Mouse (Mus musculus): Measurements from ENCODE around the gene Gm815. TPM values are rescaled to one million over a fixed set of nuclear protein-coding genes. Genes with fewer than 3 reads are reported as not detected.

Gm815 gene
- total and polyA plus RNA-seq, 3 experiments: not detected

- H3K4me1 ChIP-seq (ENCODE audit: control insufficient read depth in 1 of 2, insufficient read depth in 2 of 2, low read length in 2 of 2): no peaks in the 10 kb centered on the region
- no peak overlapping the region for H3K27ac ChIP-seq (ENCODE audit: control insufficient read depth, low read depth, low read length)
- H3K9ac ChIP-seq (ENCODE audit: control insufficient read depth, low read depth, low read length, poor library complexity, severe bottlenecking): no peak overlapping the region
- H3K79me2 ChIP-seq (ENCODE audit: control insufficient read depth, insufficient read depth, low read length, poor library complexity): no peaks in the 10 kb centered on the region
- H3K4me3 ChIP-seq (ENCODE audit: control insufficient read depth in 1 of 2, insufficient read depth in 1 of 2, low read depth in 2 of 2, low read length in 2 of 2): no peak overlapping the region
- no peak for DNase-seq (ENCODE audit: low read depth, low spot score)
- H3K36me3 ChIP-seq (ENCODE audit: control insufficient read depth in 1 of 2, insufficient read depth in 2 of 2, low read length in 2 of 2): no peaks in the 10 kb centered on the region
- no peaks in the 10 kb centered on the region for H3K27me3 ChIP-seq (ENCODE audit: control insufficient read depth in 1 of 2, insufficient read depth in 2 of 2, low read length in 2 of 2)
- TF ChIP-seq JUND (IDR thresholded peaks at IDR 0.05; ENCODE audit: low read depth, low read length) (no peak), SIN3A (IDR thresholded peaks at IDR 0.05; ENCODE audit: low read length) (no peak), TCF12 (IDR thresholded peaks at IDR 0.05; ENCODE audit: low read depth, low read length) (no peak)
- no peaks in the 10 kb centered on the region for H3K9me3 ChIP-seq (replicated peaks; ENCODE audit: insufficient read depth, low read length)
These were observed 16.5 kb downstream of the Gm815 start for GRCm38 (mm10) chr19:26902162-26902561.

- H3K27me3 ChIP-seq (ENCODE audit: control insufficient read depth in 1 of 2, insufficient read depth in 2 of 2, low read length in 2 of 2): no peaks in the 10 kb centered on the region; a peak in 2 of 4 replicates
- no peaks in the 10 kb centered on the region for H3K36me3 ChIP-seq (ENCODE audit: control insufficient read depth in 1 of 2, insufficient read depth in 2 of 2, low read length in 2 of 2)
- peak; percentile 52; the same call in 1 of the 2 replicates for TF ChIP-seq RCOR1 (IDR thresholded peaks at IDR 0.05; ENCODE audit: low read depth, low read length)
- TF ChIP-seq CHD1 (IDR thresholded peaks at IDR 0.05; ENCODE audit: low read depth, low read length): no peak
- no peak for TF ChIP-seq SIN3A (IDR thresholded peaks at IDR 0.05; ENCODE audit: low read length)
- TF ChIP-seq ELF1 (IDR thresholded peaks at IDR 0.05; ENCODE audit: low read depth, low read length): no peak
- no peak for TF ChIP-seq SMC3 (IDR thresholded peaks at IDR 0.05; ENCODE audit: low read depth, low read length)
- no peak for TF ChIP-seq POLR2A (IDR thresholded peaks at IDR 0.05; ENCODE audit: control insufficient read depth in 1 of 2, insufficient read depth in 1 of 2, low read depth in 1 of 2, low read length in 2 of 2, poor library complexity in 1 of 2)
- no peak for TF ChIP-seq USF1 (IDR thresholded peaks at IDR 0.05; ENCODE audit: low read depth, low read length)
- no peak for TF ChIP-seq ZNF384 (IDR thresholded peaks at IDR 0.05; ENCODE audit: low read depth, low read length)
- TF ChIP-seq MAZ (IDR thresholded peaks at IDR 0.05; ENCODE audit: low read depth, low read length): no peak
- no peak for TF ChIP-seq NELFE (IDR thresholded peaks at IDR 0.05; ENCODE audit: low read depth, low read length)
- TF ChIP-seq E2F4 (IDR thresholded peaks at IDR 0.05; ENCODE audit: borderline replicate concordance, low read depth, low read length): no peak
- TF ChIP-seq POLR2AphosphoS5 (IDR thresholded peaks at IDR 0.05; ENCODE audit: borderline replicate concordance, low read depth, low read length): no peak
- TF ChIP-seq EP300 (IDR thresholded peaks at IDR 0.05; ENCODE audit: low read depth in 1 of 2, low read length in 2 of 2): peak in 1 of 2 experiments; percentile 6; a peak in 1 of 4 replicates
- no peak for TF ChIP-seq TCF12 (IDR thresholded peaks at IDR 0.05; ENCODE audit: low read depth, low read length)
- no peak overlapping the region for H3K27ac ChIP-seq (ENCODE audit: control insufficient read depth, low read depth, low read length)
- H3K4me1 ChIP-seq (ENCODE audit: control insufficient read depth in 1 of 2, insufficient read depth in 2 of 2, low read length in 2 of 2): no peaks in the 10 kb centered on the region
- no peak overlapping the region for H3K4me3 ChIP-seq (ENCODE audit: control insufficient read depth in 1 of 2, insufficient read depth in 1 of 2, low read depth in 2 of 2, low read length in 2 of 2)
- no peaks in the 10 kb centered on the region for H3K79me2 ChIP-seq (ENCODE audit: control insufficient read depth, insufficient read depth, low read length, poor library complexity)
- no peak overlapping the region for H3K9ac ChIP-seq (ENCODE audit: control insufficient read depth, low read depth, low read length, poor library complexity, severe bottlenecking)
- peak; percentile 12 for DNase-seq (ENCODE audit: low read depth, low spot score)
- no peaks in the 10 kb centered on the region for H3K9me3 ChIP-seq (replicated peaks; ENCODE audit: insufficient read depth, low read length)
These were observed 28.6 kb downstream of the Gm815 start for GRCm38 (mm10) chr19:26914245-26914644.

- Histone ChIP-seq H3K36me3 (ENCODE audit: control insufficient read depth in 1 of 2, insufficient read depth in 2 of 2, low read length in 2 of 2) (no peaks in the 10 kb centered on the region), H3K4me3 (ENCODE audit: control insufficient read depth in 1 of 2, insufficient read depth in 1 of 2, low read depth in 2 of 2, low read length in 2 of 2) (no peak overlapping the region), H3K79me2 (ENCODE audit: control insufficient read depth, insufficient read depth, low read length, poor library complexity) (no peaks in the 10 kb centered on the region), H3K9ac (ENCODE audit: control insufficient read depth, low read depth, low read length, poor library complexity, severe bottlenecking) (no peak overlapping the region), H3K27ac (ENCODE audit: control insufficient read depth, low read depth, low read length) (no peak overlapping the region), H3K4me1 (ENCODE audit: control insufficient read depth in 1 of 2, insufficient read depth in 2 of 2, low read length in 2 of 2) (no peaks in the 10 kb centered on the region), H3K27me3 (ENCODE audit: control insufficient read depth in 1 of 2, insufficient read depth in 2 of 2, low read length in 2 of 2) (no peaks in the 10 kb centered on the region; a peak in 1 of 4 replicates), H3K9me3 (replicated peaks; ENCODE audit: insufficient read depth, low read length) (no peaks in the 10 kb centered on the region)
- DNase-seq (ENCODE audit: low read depth, low spot score): no peak
- TF ChIP-seq MYB (IDR thresholded peaks at IDR 0.05; ENCODE audit: low read depth, low read length) (no peak), USF1 (IDR thresholded peaks at IDR 0.05; ENCODE audit: low read depth, low read length) (no peak), EP300 (IDR thresholded peaks at IDR 0.05; ENCODE audit: low read depth in 1 of 2, low read length in 2 of 2) (no peak), MEF2A (IDR thresholded peaks at IDR 0.05; ENCODE audit: extremely low read depth, insufficient replicate concordance, low read depth, low read length, poor library complexity, severe bottlenecking) (no peak), MAZ (IDR thresholded peaks at IDR 0.05; ENCODE audit: low read depth, low read length) (no peak)
These were observed 35.1 kb downstream of the Gm815 start for GRCm38 (mm10) chr19:26920816-26921215.
